Mouse (Mus musculus) liver, adult 2 months (tissue): ENCODE results near the gene Znrf1.

ENCODE experiments used
- CTCF ChIP-seq: fragments of 200-500 bp; IDR thresholded peaks from 2 replicates; pipeline ENCODE4 v1.5.1; 2011; ENCODE audit warnings: low read depth, low read length, control low read depth
- POLR2A ChIP-seq: fragments of 200-500 bp; IDR thresholded peaks from 2 replicates; pipeline ENCODE4 v1.6.1; 2011; ENCODE audit warnings: low read length, control low read depth; ENCODE audit not compliant: insufficient read depth; ENCODE audit errors: extremely low read depth

GRCm38 (mm10) chr8:111490034-111490591 lies 45.8 kb upstream of the Znrf1 start:
- TF ChIP-seq POLR2A (no peak), CTCF (no peak)
